Mouse (Mus musculus) CH12.LX (cell line): Measurements from ENCODE around the gene Amigo3. TPM values are rescaled to one million over a fixed set of nuclear protein-coding genes. Genes with fewer than 3 reads are reported as not detected.

Experiments
- DNase-seq: peaks from one replicate; pipeline ENCODE4 v3.0.0-alpha.2; 2013; ENCODE audit errors: extremely low read depth
- H3K27ac ChIP-seq: 2 replicates; pipeline ENCODE4 v1.5.1; 2012; ENCODE audit warnings: low read depth, mild to moderate bottlenecking, control low read depth, moderate library complexity; ENCODE audit not compliant: insufficient read depth
- H3K27me3 ChIP-seq: replicated peaks from 2 replicates; pipeline ENCODE3; 2012; ENCODE audit warnings: inconsistent platforms
- H3K36me3 ChIP-seq, 2 experiments: replicated peaks in 1 of 2; 2 replicates each; pipeline versions ENCODE3 to v1.6.1; 2012; ENCODE audit warnings: inconsistent platforms in 1 of 2, low read length in 1 of 2, mild to moderate bottlenecking in 1 of 2, mixed read lengths in 1 of 2, moderate library complexity in 1 of 2; ENCODE audit not compliant: control insufficient read depth in 1 of 2, insufficient read depth in 1 of 2
- H3K4me1 ChIP-seq, 2 experiments: 2 replicates each; pipeline ENCODE4 v1.6.1; 2012; ENCODE audit warnings: inconsistent platforms in 1 of 2, moderate library complexity in 1 of 2; ENCODE audit not compliant: insufficient read depth in 2 of 2, control insufficient read depth in 1 of 2
- H3K4me2 ChIP-seq: 2 replicates; pipeline ENCODE4 v1.6.1; 2012; ENCODE audit warnings: low read depth, mild to moderate bottlenecking, control low read depth; ENCODE audit not compliant: poor library complexity, insufficient read depth, severe bottlenecking
- H3K4me3 ChIP-seq, 3 experiments: fragments of 150-350 bp in 1 of 3; sonication (generic) in 1 of 3; replicated peaks in 1 of 3; 2 replicates each; pipeline versions ENCODE3 to v1.5.1; 2011 to 2012; ENCODE audit warnings: low read depth in 2 of 3, low read length in 2 of 3, mild to moderate bottlenecking in 2 of 3, moderate library complexity in 2 of 3, control low read depth in 1 of 3, improper control_type of control experiment in 1 of 3, inconsistent platforms in 1 of 3, mixed read lengths in 1 of 3; ENCODE audit not compliant: poor library complexity in 1 of 3
- H3K79me2 ChIP-seq: replicated peaks from 2 replicates; pipeline ENCODE4 v1.6.1; 2012; ENCODE audit warnings: mild to moderate bottlenecking, moderate library complexity; ENCODE audit not compliant: control insufficient read depth, poor library complexity, insufficient read depth, severe bottlenecking; ENCODE audit errors: extremely low read depth
- H3K9ac ChIP-seq: 2 replicates; pipeline ENCODE4 v1.6.1; 2012; ENCODE audit warnings: low read depth, mild to moderate bottlenecking, control low read depth, moderate library complexity; ENCODE audit not compliant: insufficient read depth
- H3K9me3 ChIP-seq: replicated peaks from 2 replicates; pipeline ENCODE3; 2012; ENCODE audit warnings: low read length, inconsistent platforms, mixed read lengths
- CHD2 ChIP-seq: IDR thresholded peaks from 2 replicates; pipeline ENCODE4 v1.6.1; 2011; ENCODE audit warnings: low read length, improper control_type of control experiment
- ETS1 ChIP-seq: conservative IDR thresholded peaks from 2 replicates; pipeline ENCODE4 v1.6.1; 2012; ENCODE audit warnings: low read depth, mild to moderate bottlenecking, inconsistent platforms, low read length, improper control_type of control experiment, moderate library complexity
- JUN ChIP-seq: IDR thresholded peaks from 2 replicates; pipeline ENCODE4 v1.6.1; 2011; ENCODE audit warnings: low read depth, mild to moderate bottlenecking, low read length, improper control_type of control experiment, moderate library complexity; ENCODE audit not compliant: insufficient read depth
- JUND ChIP-seq: conservative IDR thresholded peaks from 2 replicates; pipeline ENCODE4 v1.6.1; 2011; ENCODE audit warnings: low read depth, low read length, improper control_type of control experiment
- MAFK ChIP-seq: IDR thresholded peaks from 2 replicates; pipeline ENCODE4 v1.6.1; 2011; ENCODE audit warnings: low read length, improper control_type of control experiment; ENCODE audit not compliant: insufficient replicate concordance
- MAX ChIP-seq: IDR thresholded peaks from 2 replicates; pipeline ENCODE4 v1.6.1; 2011; ENCODE audit warnings: low read length, improper control_type of control experiment
- MAZ ChIP-seq: IDR thresholded peaks from 2 replicates; pipeline ENCODE4 v1.6.1; 2012; ENCODE audit warnings: low read depth, mild to moderate bottlenecking, inconsistent platforms, low read length, improper control_type of control experiment, moderate library complexity
- MEF2A ChIP-seq: IDR thresholded peaks from 2 replicates; pipeline ENCODE4 v1.6.1; 2014; ENCODE audit warnings: low read depth, mild to moderate bottlenecking, inconsistent platforms, low read length, improper control_type of control experiment, borderline replicate concordance
- PAX5 ChIP-seq: IDR thresholded peaks from 2 replicates; pipeline ENCODE4 v1.6.1; 2012; ENCODE audit warnings: low read length, inconsistent platforms, mixed read lengths
- RCOR1 ChIP-seq: conservative IDR thresholded peaks from 2 replicates; pipeline ENCODE4 v1.6.1; 2012; ENCODE audit warnings: low read depth, mild to moderate bottlenecking, inconsistent platforms, low read length, improper control_type of control experiment
- SIN3A ChIP-seq: IDR thresholded peaks from 2 replicates; pipeline ENCODE4 v1.6.1; 2012; ENCODE audit warnings: low read length, improper control_type of control experiment, inconsistent platforms
- SMC3 ChIP-seq: IDR thresholded peaks from 2 replicates; pipeline ENCODE4 v1.6.1; 2011; ENCODE audit warnings: low read depth, low read length, improper control_type of control experiment
- TBP ChIP-seq: conservative IDR thresholded peaks from 2 replicates; pipeline ENCODE4 v1.6.1; 2011; ENCODE audit warnings: low read depth, low read length, improper control_type of control experiment
- UBTF ChIP-seq: IDR thresholded peaks from 2 replicates; pipeline ENCODE4 v1.6.1; 2012; ENCODE audit warnings: low read depth, mild to moderate bottlenecking, inconsistent platforms, low read length, improper control_type of control experiment, moderate library complexity
- USF1 ChIP-seq: IDR thresholded peaks from 2 replicates; pipeline ENCODE4 v1.6.1; 2014; ENCODE audit warnings: low read depth, mild to moderate bottlenecking, inconsistent platforms, low read length, improper control_type of control experiment
- USF2 ChIP-seq: conservative IDR thresholded peaks from 2 replicates; pipeline ENCODE4 v1.6.1; 2011; ENCODE audit warnings: low read depth, low read length, improper control_type of control experiment
- dilution Hi-C: fragments of 300-500 bp; cut with MboI; formaldehyde crosslinking; loops from 2 replicates; pipeline ENCODE4 v1.14.3; 2020; ENCODE audit warnings: low sequenced_read_pairs; ENCODE audit not compliant: extremely low pct_unique_long_range_greater_than_20kb, extremely low pct_ligation_motif_present
- in situ Hi-C: fragments of 300-500 bp; cut with MboI; formaldehyde crosslinking; loops from 3 replicates; pipeline ENCODE4 v1.14.3; 2019; ENCODE audit warnings: low sequenced_read_pairs, low pct_ligation_motif_present, low pct_unique_long_range_greater_than_20kb, mixed read lengths
- polyA plus RNA-seq: library from polyadenylated mRNA; unstranded; fragments of >175 nt; gene quantifications from 2 replicates; pipeline ENCODE4 v1.2.1, GENCODE M21; 2012; ENCODE audit warnings: low read depth; ENCODE audit not compliant: insufficient read length
- total RNA-seq, 2 experiments: library from RNA; depleted of rRNA; stranded (reverse); fragments of 300-350 nt in 1 of 2; fragments of >200 nt in 1 of 2; gene quantifications; 2 replicates each; pipeline ENCODE4 v1.2.3; 2012 to 2014

The Amigo3 gene
- total and polyA plus RNA-seq, 3 experiments: 2.0 to 4.4 (median 2.2) TPM

GRCm38 (mm10) chr9:108047601-108048565 is 5.1 kb upstream of the Amigo3 start:
- Histone ChIP-seq H3K9ac (no peak overlapping the region), H3K4me2 (no peak overlapping the region), H3K79me2 (no peaks in the 10 kb centered on the region), H3K9me3 (no peaks in the 10 kb centered on the region), H3K36me3 (peaks cover 41 to 71% of the 10 kb centered on the region in 2 experiments), H3K27ac (no peak overlapping the region), H3K27me3 (no peaks in the 10 kb centered on the region), H3K4me3 (peak overlapping the region in 1 of 3 experiments; percentile 21), H3K4me1 (peaks cover 2 to 32% of the 10 kb centered on the region in 2 experiments; a peak in 2 of 4 replicates)
- dilution Hi-C loops: no loop called here
- no peak for TF ChIP-seq MAZ
- TF ChIP-seq USF1: no peak
- no peak for TF ChIP-seq MAFK
- no peak for TF ChIP-seq UBTF
- TF ChIP-seq SMC3: no peak
- TF ChIP-seq CHD2: no peak
- no peak for TF ChIP-seq RCOR1
- TF ChIP-seq USF2: no peak
- no peak for TF ChIP-seq JUN
- TF ChIP-seq MAX: no peak
- TF ChIP-seq JUND: no peak
- TF ChIP-seq PAX5: no peak
- DNase-seq: no peak
- in situ Hi-C loops: no loop called here

GRCm38 (mm10) chr9:108048566-108048955 is 4.4 kb upstream of the Amigo3 start:
- Histone ChIP-seq H3K9ac (peak overlapping the region; percentile 64), H3K4me3 (peak overlapping the region; percentile 21 to 53 (median 38)), H3K36me3 (peaks cover 46 to 71% of the 10 kb centered on the region in 2 experiments), H3K4me2 (peak overlapping the region; percentile 73), H3K27ac (no peak overlapping the region), H3K27me3 (no peaks in the 10 kb centered on the region), H3K4me1 (peaks cover 2 to 37% of the 10 kb centered on the region in 2 experiments; a peak in 2 of 4 replicates), H3K79me2 (no peaks in the 10 kb centered on the region), H3K9me3 (no peaks in the 10 kb centered on the region)
- in situ Hi-C loops (no loop called here), dilution Hi-C loops (no loop called here)
- DNase-seq: no peak
- TF ChIP-seq ETS1 (no peak), MEF2A (no peak), MAX (no peak), SIN3A (no peak), USF2 (no peak), MAFK (no peak), TBP (no peak)
